ENCODE assay signal across 7 mouse cellular contexts in genomic region chr4:97776388-97777080, GRCm38 (mm10). TPM values are rescaled to one million over a fixed set of nuclear protein-coding genes. Genes with fewer than 3 reads are reported as not detected.
DNase-seq lines count a peak whose midpoint lies in the region; ATAC-seq and TF ChIP-seq lines count a peak whose summit lies in the region.

No protein-coding gene starts in this region.

- H3K9ac ChIP-seq in lung, embryonic 15.5 days: peak overlapping the region; percentile 98
- 0 out of 2 replicates have a peak overlapping the region, but pooled peaks have one; percentile 37 for H3K9ac ChIP-seq in liver, embryonic 14.5 days (replicated peaks)
- H3K9ac ChIP-seq in stomach, embryonic 16.5 days (ENCODE audit: low read length): peak overlapping the region; percentile 99

- no peak for DNase-seq in lung, postnatal 25 days (ENCODE audit: low spot score)
- peak; percentile 45 for DNase-seq in embryo, embryonic 9.5 days (ENCODE audit: extremely low spot score)
- DNase-seq in hindbrain, embryonic 10.5 days (ENCODE audit: low spot score): no peak
- no peak for DNase-seq in liver, embryonic 14.5 days (ENCODE audit: low read depth in 3 of 3, low spot score in 3 of 3)
- no peak for DNase-seq in right cerebral cortex, postnatal 25 days

- peak overlapping the region; percentile 95 for H3K27ac ChIP-seq in lung, embryonic 15.5 days
- peak overlapping the region; percentile 94 for H3K27ac ChIP-seq in hindbrain, embryonic 10.5 days
- H3K27ac ChIP-seq in liver, embryonic 14.5 days: no peak overlapping the region
- H3K27ac ChIP-seq in stomach, embryonic 16.5 days (ENCODE audit: low read length): peak overlapping the region; percentile 98

- peak overlapping the region; percentile 97 for H3K4me3 ChIP-seq in lung, embryonic 15.5 days
- peak overlapping the region; percentile 85 for H3K4me3 ChIP-seq in hindbrain, embryonic 10.5 days
- H3K4me3 ChIP-seq in liver, embryonic 14.5 days (ENCODE audit: insufficient read depth in 1 of 2, low read depth in 2 of 2, low read length in 2 of 2): peak overlapping the region; percentile 43 to 67
- peak overlapping the region; percentile 89 for H3K4me3 ChIP-seq in stomach, embryonic 16.5 days (replicated peaks; ENCODE audit: low read length)

- H3K27me3 ChIP-seq in lung, embryonic 15.5 days: no peaks in the 10 kb centered on the region
- peaks cover 80% of the 10 kb centered on the region for H3K27me3 ChIP-seq in hindbrain, embryonic 10.5 days (ENCODE audit: insufficient read depth, poor library complexity, severe bottlenecking)
- H3K27me3 ChIP-seq in liver, embryonic 14.5 days (ENCODE audit: control insufficient read depth, insufficient read depth, low read length): peaks cover 67% of the 10 kb centered on the region
- no peaks in the 10 kb centered on the region for H3K27me3 ChIP-seq in stomach, embryonic 16.5 days (ENCODE audit: control insufficient read depth, insufficient read depth, low read length)

- no peaks in the 10 kb centered on the region for H3K9me3 ChIP-seq in lung, embryonic 15.5 days
- H3K9me3 ChIP-seq in hindbrain, embryonic 10.5 days: no peaks in the 10 kb centered on the region
- H3K9me3 ChIP-seq in liver, embryonic 14.5 days (ENCODE audit: control insufficient read depth, low read length): no peaks in the 10 kb centered on the region
- H3K9me3 ChIP-seq in stomach, embryonic 16.5 days (replicated peaks; ENCODE audit: control insufficient read depth, low read length): no peaks in the 10 kb centered on the region

- peak overlapping the region; percentile 76 for H3K4me2 ChIP-seq in lung, embryonic 15.5 days
- H3K4me2 ChIP-seq in liver, embryonic 14.5 days (ENCODE audit: low read depth): peak overlapping the region; percentile 62
- peak overlapping the region; percentile 65 for H3K4me2 ChIP-seq in stomach, embryonic 16.5 days (ENCODE audit: low read depth, low read length)

- WGBS in lung, embryonic 15.5 days: under 1% methylated on average over 10 of the region's 10 CpGs
- WGBS in hindbrain, embryonic 10.5 days: 2% methylated on average over 10 of the region's 10 CpGs
- under 1% methylated on average over 10 of the region's 10 CpGs for WGBS in liver, embryonic 14.5 days (ENCODE audit: insufficient replicate concordance)
- WGBS in stomach, embryonic 16.5 days: 1% methylated on average over 10 of the region's 10 CpGs

- no peak for ATAC-seq in lung, embryonic 15.5 days (ENCODE audit: borderline replicate concordance, extremely low read depth, low FRiP score, low TSS enrichment)
- no peak for ATAC-seq in liver, embryonic 14.5 days (ENCODE audit: insufficient read depth)
- ATAC-seq in stomach, embryonic 16.5 days (ENCODE audit: insufficient read depth, low FRiP score): no peak

- no peak for TF ChIP-seq CTCF in liver, embryonic 14.5 days (IDR thresholded peaks at IDR 0.05; ENCODE audit: low read depth)

- peaks cover 29% of the 10 kb centered on the region for H3K4me1 ChIP-seq in lung, embryonic 15.5 days
- H3K4me1 ChIP-seq in hindbrain, embryonic 10.5 days (replicated peaks): peaks cover 55% of the 10 kb centered on the region
- H3K4me1 ChIP-seq in liver, embryonic 14.5 days (replicated peaks; ENCODE audit: control insufficient read depth in 2 of 2, insufficient read depth in 2 of 2, low read length in 1 of 2): peaks cover 0 to 1% of the 10 kb centered on the region in 2 experiments; a peak in 1 of 4 replicates
- H3K4me1 ChIP-seq in stomach, embryonic 16.5 days (ENCODE audit: control insufficient read depth, insufficient read depth, low read length): peaks cover 16% of the 10 kb centered on the region

- no peak for TF ChIP-seq EP300 in liver, embryonic 14.5 days (IDR thresholded peaks at IDR 0.05; ENCODE audit: low read depth)

- H3K36me3 ChIP-seq in lung, embryonic 15.5 days: no peaks in the 10 kb centered on the region
- no peaks in the 10 kb centered on the region for H3K36me3 ChIP-seq in hindbrain, embryonic 10.5 days
- no peaks in the 10 kb centered on the region for H3K36me3 ChIP-seq in liver, embryonic 14.5 days (replicated peaks; ENCODE audit: control insufficient read depth, insufficient read depth, low read depth)
- no peaks in the 10 kb centered on the region for H3K36me3 ChIP-seq in stomach, embryonic 16.5 days (ENCODE audit: control insufficient read depth, insufficient read depth, low read length)

RNA-seq across cellular contexts. Expression of gene E130114P18Rik, which starts 1.3 kb away (rescaled TPM):
- 0.44 and 0.99 TPM in 2 replicates for polyA plus RNA-seq in lung, embryonic 15.5 days (2015; fragmentation: Nextera tagmentation; extraction: Ambion mirVana)
- 12.7 and 18.4 TPM in 2 replicates for polyA plus RNA-seq in hindbrain, embryonic 10.5 days (2016; fragmentation: Nextera tagmentation; extraction: Ambion mirVana)
- 0.03 TPM in 1 of 2 replicates, not detected in the other for polyA plus RNA-seq in liver, embryonic 14.5 days (2012; rRNA removed)
- polyA plus RNA-seq in liver, embryonic 14.5 days (2014; fragmentation: Nextera tagmentation; extraction: Ambion mirVana): not detected in 2 replicates
- 2.5 and 2.6 TPM in 2 replicates for polyA plus RNA-seq in stomach, embryonic 16.5 days (2015; fragmentation: Nextera tagmentation; extraction: Ambion mirVana)

RNA-seq across cellular contexts. Expression of gene Nfia, which starts 4.0 kb away (rescaled TPM):
- polyA plus RNA-seq in lung, embryonic 15.5 days (2015; fragmentation: Nextera tagmentation; extraction: Ambion mirVana): 44.8 and 50.2 TPM in 2 replicates
- 10.9 and 17.5 TPM in 2 replicates for polyA plus RNA-seq in hindbrain, embryonic 10.5 days (2016; fragmentation: Nextera tagmentation; extraction: Ambion mirVana)
- polyA plus RNA-seq in liver, embryonic 14.5 days (2012; rRNA removed): 1.0 and 1.5 TPM in 2 replicates
- 2.5 and 2.6 TPM in 2 replicates for polyA plus RNA-seq in liver, embryonic 14.5 days (2014; fragmentation: Nextera tagmentation; extraction: Ambion mirVana)
- 42.9 and 45.1 TPM in 2 replicates for polyA plus RNA-seq in stomach, embryonic 16.5 days (2015; fragmentation: Nextera tagmentation; extraction: Ambion mirVana)

Comparison
In these comparisons a context has a peak if more than half of its experiments do, and no peak if none do; other contexts are left out.
1. H3K9ac ChIP-seq: peak in every context shown above with its lines; median percentile 99 in stomach, embryonic 16.5 days; 98 in lung, embryonic 15.5 days; 37 in liver, embryonic 14.5 days.